Mouse (Mus musculus): ENCODE measurements around the gene Aldh1l1. TPM values are rescaled to one million over a fixed set of nuclear protein-coding genes. Genes with fewer than 3 reads are reported as not detected.
A peak's percentile ranks its signal among the peaks of the same experiment; 100 is the strongest.

The Aldh1l1 gene
- total and polyA plus RNA-seq, 3 experiments, result 0.04 to 0.14 TPM; not detected in 1

GRCm38 (mm10) chr6:90476941-90477518 is 9.2 kb upstream of the Aldh1l1 start:
- H3K9ac ChIP-seq (ENCODE audit: control insufficient read depth, low read depth, low read length, poor library complexity, severe bottlenecking), result no peak overlapping the region
- H3K27ac ChIP-seq (ENCODE audit: control insufficient read depth, low read depth, low read length), result no peak overlapping the region
- no peaks in the 10 kb centered on the region for H3K4me1 ChIP-seq (ENCODE audit: control insufficient read depth in 1 of 2, insufficient read depth in 2 of 2, low read length in 2 of 2)
- H3K79me2 ChIP-seq (ENCODE audit: control insufficient read depth, insufficient read depth, low read length, poor library complexity), result no peaks in the 10 kb centered on the region
- no peaks in the 10 kb centered on the region for H3K9me3 ChIP-seq (replicated peaks; ENCODE audit: insufficient read depth, low read length)
- peak; percentile 7 for DNase-seq (ENCODE audit: low read depth, low spot score)
- TF ChIP-seq CHD2 (IDR thresholded peaks at IDR 0.05; ENCODE audit: low read length) (no peak), NELFE (IDR thresholded peaks at IDR 0.05; ENCODE audit: low read depth, low read length) (no peak), MXI1 (IDR thresholded peaks at IDR 0.05; ENCODE audit: low read depth, low read length) (no peak), EP300 (IDR thresholded peaks at IDR 0.05; ENCODE audit: low read depth in 1 of 2, low read length in 2 of 2) (no peak), E2F4 (IDR thresholded peaks at IDR 0.05; ENCODE audit: borderline replicate concordance, low read depth, low read length) (no peak), POLR2AphosphoS5 (IDR thresholded peaks at IDR 0.05; ENCODE audit: borderline replicate concordance, low read depth, low read length) (no peak), CHD1 (IDR thresholded peaks at IDR 0.05; ENCODE audit: low read depth, low read length) (no peak), SMC3 (IDR thresholded peaks at IDR 0.05; ENCODE audit: low read depth, low read length) (no peak), ELF1 (IDR thresholded peaks at IDR 0.05; ENCODE audit: low read depth, low read length) (no peak), GABPA (IDR thresholded peaks at IDR 0.05; ENCODE audit: low read depth, low read length) (no peak), HCFC1 (IDR thresholded peaks at IDR 0.05; ENCODE audit: low read depth, low read length) (no peak), USF2 (IDR thresholded peaks at IDR 0.05; ENCODE audit: borderline replicate concordance in 1 of 2, insufficient read depth in 1 of 2, low read depth in 1 of 2, low read length in 2 of 2) (no peak), ZC3H11A (IDR thresholded peaks at IDR 0.05; ENCODE audit: low read depth, low read length) (no peak), MYB (IDR thresholded peaks at IDR 0.05; ENCODE audit: low read depth, low read length) (no peak), ZMIZ1 (IDR thresholded peaks at IDR 0.05; ENCODE audit: low read depth, low read length) (no peak), USF1 (IDR thresholded peaks at IDR 0.05; ENCODE audit: low read depth, low read length) (no peak), TBP (IDR thresholded peaks at IDR 0.05; ENCODE audit: low read depth, low read length) (no peak), GATA1 (IDR thresholded peaks at IDR 0.05; ENCODE audit: low read depth, low read length) (no peak)
- H3K4me3 ChIP-seq (ENCODE audit: control insufficient read depth in 1 of 2, insufficient read depth in 1 of 2, low read depth in 2 of 2, low read length in 2 of 2), result no peak overlapping the region
- H3K36me3 ChIP-seq (ENCODE audit: control insufficient read depth in 1 of 2, insufficient read depth in 2 of 2, low read length in 2 of 2), result no peaks in the 10 kb centered on the region
- H3K27me3 ChIP-seq (ENCODE audit: control insufficient read depth in 1 of 2, insufficient read depth in 2 of 2, low read length in 2 of 2), result no peaks in the 10 kb centered on the region; a peak in 1 of 4 replicates

DNA sequence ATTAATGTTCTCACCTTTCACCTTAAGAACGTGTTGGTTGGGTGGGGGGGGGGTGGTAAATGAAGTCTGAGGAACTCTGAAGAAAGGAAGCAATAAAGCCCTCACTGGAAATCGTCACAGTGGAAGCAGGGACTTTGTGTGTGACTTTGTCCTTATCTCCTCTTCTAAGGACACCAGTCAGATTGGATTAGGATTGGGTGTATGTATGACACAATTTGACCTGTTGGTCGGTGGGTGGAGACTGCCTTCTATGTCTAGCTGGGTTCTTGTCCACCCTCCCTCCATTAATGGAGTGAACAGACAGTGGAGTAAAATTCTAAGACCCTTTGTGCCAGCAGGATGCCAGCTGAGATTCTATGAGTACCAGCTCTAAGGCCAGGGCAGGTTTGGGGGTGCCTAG is 2.0 kb upstream of the Aldh1l1 start:
- no peaks in the 10 kb centered on the region for H3K79me2 ChIP-seq (ENCODE audit: control insufficient read depth, insufficient read depth, low read length, poor library complexity)
- H3K9ac ChIP-seq (ENCODE audit: control insufficient read depth, low read depth, low read length, poor library complexity, severe bottlenecking), result no peak overlapping the region
- TF ChIP-seq MEF2A (IDR thresholded peaks at IDR 0.05; ENCODE audit: extremely low read depth, insufficient replicate concordance, low read depth, low read length, poor library complexity, severe bottlenecking) (no peak), KAT2A (conservative IDR thresholded peaks at IDR 0.05; ENCODE audit: low read depth, low read length) (no peak), ZKSCAN1 (IDR thresholded peaks at IDR 0.05; ENCODE audit: low read depth, low read length) (no peak), CHD1 (IDR thresholded peaks at IDR 0.05; ENCODE audit: low read depth, low read length) (no peak), ETS1 (IDR thresholded peaks at IDR 0.05; ENCODE audit: low read depth, low read length) (no peak), MYC (IDR thresholded peaks at IDR 0.05; ENCODE audit: low read depth, low read length) (no peak), MAX (IDR thresholded peaks at IDR 0.05; ENCODE audit: low read length) (no peak), SIN3A (IDR thresholded peaks at IDR 0.05; ENCODE audit: low read length) (no peak), ZMIZ1 (IDR thresholded peaks at IDR 0.05; ENCODE audit: low read depth, low read length) (no peak), HCFC1 (IDR thresholded peaks at IDR 0.05; ENCODE audit: low read depth, low read length) (no peak), RAD21 (IDR thresholded peaks at IDR 0.05; ENCODE audit: low read depth, low read length) (no peak), NRF1 (IDR thresholded peaks at IDR 0.05; ENCODE audit: insufficient read depth, low read depth, low read length, poor library complexity, severe bottlenecking) (no peak), MYB (IDR thresholded peaks at IDR 0.05; ENCODE audit: low read depth, low read length) (no peak)
- H3K9me3 ChIP-seq (replicated peaks; ENCODE audit: insufficient read depth, low read length), result no peaks in the 10 kb centered on the region
- H3K27ac ChIP-seq (ENCODE audit: control insufficient read depth, low read depth, low read length), result no peak overlapping the region
- DNase-seq (ENCODE audit: low read depth, low spot score), result no peak
- no peak overlapping the region for H3K4me3 ChIP-seq (ENCODE audit: control insufficient read depth in 1 of 2, insufficient read depth in 1 of 2, low read depth in 2 of 2, low read length in 2 of 2)
- H3K27me3 ChIP-seq (ENCODE audit: control insufficient read depth in 1 of 2, insufficient read depth in 2 of 2, low read length in 2 of 2), result peaks cover 0 to 3% of the 10 kb centered on the region in 2 experiments; a peak in 1 of 4 replicates
- H3K36me3 ChIP-seq (ENCODE audit: control insufficient read depth in 1 of 2, insufficient read depth in 2 of 2, low read length in 2 of 2), result no peaks in the 10 kb centered on the region
- H3K4me1 ChIP-seq (ENCODE audit: control insufficient read depth in 1 of 2, insufficient read depth in 2 of 2, low read length in 2 of 2), result no peaks in the 10 kb centered on the region
